Mouse (Mus musculus) stomach, postnatal 0 days (tissue): ENCODE measurements around the gene Agxt. TPM values are rescaled to one million over a fixed set of nuclear protein-coding genes. Genes with fewer than 3 reads are reported as not detected.

Source experiments
- ATAC-seq: fragments of 200-750 bp; cut with Nextera tagmentation; 2 replicates; pipeline ENCODE4 v1.8.0; 2017; ENCODE audit not compliant: low FRiP score, low TSS enrichment
- DNase-seq: peaks from one replicate; pipeline ENCODE4 v3.0.0-alpha.2; 2016; ENCODE audit warnings: low spot score
- H3K27ac ChIP-seq: fragments of 300-500 bp; sonication (generic); replicated peaks from 2 replicates; pipeline ENCODE4 v1.5.1; 2014; ENCODE audit warnings: mild to moderate bottlenecking, control low read depth
- H3K27me3 ChIP-seq: fragments of 300-500 bp; sonication (generic); 2 replicates; pipeline ENCODE4 v1.6.1; 2014; ENCODE audit warnings: low read length; ENCODE audit not compliant: control insufficient read depth, insufficient read depth
- H3K36me3 ChIP-seq: fragments of 300-500 bp; sonication (generic); 2 replicates; pipeline ENCODE4 v1.6.1; 2014; ENCODE audit warnings: low read length, mixed read lengths; ENCODE audit not compliant: control insufficient read depth, insufficient read depth
- H3K4me1 ChIP-seq: fragments of 300-500 bp; sonication (generic); replicated peaks from 2 replicates; pipeline ENCODE4 v1.6.1; 2014; ENCODE audit warnings: antibody characterized with exemption; ENCODE audit not compliant: control insufficient read depth, insufficient read depth
- H3K4me2 ChIP-seq: fragments of 300-500 bp; sonication (generic); replicated peaks from 2 replicates; pipeline ENCODE4 v1.6.1; 2014; ENCODE audit warnings: low read depth, mild to moderate bottlenecking, control low read depth, moderate library complexity
- H3K4me3 ChIP-seq: fragments of 300-500 bp; sonication (generic); 2 replicates; pipeline ENCODE4 v1.5.1; 2014; ENCODE audit warnings: low read depth, low read length, control low read depth
- H3K9ac ChIP-seq: fragments of 300-500 bp; sonication (generic); 2 replicates; pipeline ENCODE4 v1.6.1; 2014; ENCODE audit warnings: mild to moderate bottlenecking, low read length, control low read depth, mixed read lengths
- H3K9me3 ChIP-seq: fragments of 300-500 bp; sonication (generic); 2 replicates; pipeline ENCODE4 v1.6.1; 2016; ENCODE audit warnings: low read length; ENCODE audit not compliant: control insufficient read depth
- CTCF ChIP-seq: IDR thresholded peaks from 2 replicates; pipeline ENCODE4 v1.5.1; 2016; ENCODE audit warnings: antibody characterized with exemption, low read depth, mild to moderate bottlenecking, moderate library complexity
- EP300 ChIP-seq: optimal IDR thresholded peaks from 2 replicates; pipeline ENCODE3; 2016; ENCODE audit warnings: antibody characterized with exemption
- WGBS: fragments of 180-500 bp; shearing (Covaris S2); extraction: QIAGEN DNeasy Blood & Tissue Kit; methylation state at CpG from one replicate; pipeline ENCODE4 v1.1.7; 2014; 5-methylcytosine and 5-hydroxymethylcytosine counted together
- polyA plus RNA-seq: library from polyadenylated mRNA; unstranded; fragments of >200 nt; fragmentation: Nextera tagmentation; extraction: Ambion mirVana; gene quantifications from 2 replicates; pipeline ENCODE4 v1.2.1, GENCODE M21; 2015

The Agxt gene
- polyA plus RNA-seq, 1 experiment from 2014 or later: 0.55 TPM

DNA sequence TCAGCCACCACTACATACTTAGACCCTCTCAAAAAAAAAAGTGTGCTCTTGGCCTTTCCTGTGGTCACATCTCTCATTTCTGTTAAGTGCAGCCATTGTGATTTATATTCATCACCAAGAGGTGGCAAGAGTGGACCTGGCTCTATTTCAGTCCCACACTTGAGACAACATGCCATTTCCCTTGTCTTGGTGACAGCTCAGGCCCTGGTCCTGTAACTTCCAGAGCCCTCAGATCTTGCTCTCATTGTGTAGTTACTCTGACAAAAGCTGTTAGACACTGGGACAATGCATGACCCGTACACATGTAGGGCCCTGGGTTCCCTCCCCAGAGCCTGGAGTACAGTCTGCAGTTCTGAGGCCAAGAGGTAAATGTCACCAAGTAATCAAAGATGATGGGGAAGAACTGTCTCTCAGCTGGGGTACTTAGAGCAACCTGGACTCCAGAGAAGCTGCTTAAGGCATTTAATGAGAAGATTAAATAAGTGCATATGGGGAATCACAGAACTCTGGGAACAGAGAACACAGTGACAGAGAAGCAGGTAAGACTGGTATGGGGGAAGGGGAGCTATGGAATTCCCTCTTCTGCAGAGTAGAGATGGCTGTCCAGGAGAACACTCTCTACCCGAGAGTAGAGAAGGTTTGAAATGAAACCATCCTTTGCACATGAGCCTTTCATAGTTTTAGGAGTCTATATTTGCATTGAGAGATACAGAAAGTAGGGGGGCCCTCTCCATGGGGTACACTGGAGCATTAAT lies 16.0 kb downstream of the Agxt start:
- no peaks in the 10 kb centered on the region for H3K9me3 ChIP-seq
- H3K27me3 ChIP-seq: no peaks in the 10 kb centered on the region
- no peak overlapping the region for H3K27ac ChIP-seq
- H3K4me2 ChIP-seq: no peak overlapping the region
- no peak overlapping the region for H3K4me3 ChIP-seq
- ATAC-seq (no peak), DNase-seq (no peak)
- 57% methylated on average over 2 of the region's 2 CpGs for WGBS
- H3K9ac ChIP-seq: no peak overlapping the region
- no peaks in the 10 kb centered on the region for H3K4me1 ChIP-seq
- TF ChIP-seq CTCF (no peak), EP300 (no peak)
- H3K36me3 ChIP-seq: no peaks in the 10 kb centered on the region

- Histone ChIP-seq H3K27ac (peak overlapping the region; percentile 63), H3K9me3 (no peaks in the 10 kb centered on the region), H3K4me2 (0 out of 2 replicates have a peak overlapping the region, but pooled peaks have one; percentile 17), H3K4me1 (no peaks in the 10 kb centered on the region), H3K4me3 (no peak overlapping the region), H3K9ac (no peak overlapping the region), H3K36me3 (no peaks in the 10 kb centered on the region), H3K27me3 (no peaks in the 10 kb centered on the region)
- ATAC-seq (no peak), DNase-seq (peak; percentile 59)
- 54% methylated on average over 4 of the region's 4 CpGs for WGBS
- no peak for TF ChIP-seq EP300
- TF ChIP-seq CTCF: no peak
Observed at GRCm38 (mm10) chr1:93157566-93157965, 22.5 kb downstream of the Agxt start.

DNA sequence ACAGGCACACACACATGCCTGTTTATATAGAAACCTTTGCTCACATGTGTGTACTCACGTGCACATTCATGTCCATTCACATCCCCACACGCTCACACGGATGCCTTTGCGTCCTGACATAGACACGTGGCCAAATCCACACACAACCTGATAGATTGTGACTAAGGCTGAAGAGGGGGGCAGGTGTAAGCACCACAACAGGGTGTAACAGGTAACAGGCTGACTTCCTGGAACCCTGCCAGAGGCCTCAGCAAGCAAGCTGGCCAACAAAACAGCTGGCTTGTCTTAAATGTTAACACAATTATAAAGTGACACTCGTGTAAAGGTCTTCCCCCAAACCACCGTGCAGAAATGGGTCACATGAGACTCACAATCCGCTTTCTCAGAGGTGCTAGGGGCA lies 23.9 kb downstream of the Agxt start:
- TF ChIP-seq EP300 (no peak), CTCF (no peak)
- Histone ChIP-seq H3K9ac (no peak overlapping the region), H3K27ac (peak overlapping the region; percentile 63), H3K4me1 (no peaks in the 10 kb centered on the region), H3K36me3 (no peaks in the 10 kb centered on the region), H3K4me2 (0 out of 2 replicates have a peak overlapping the region, but pooled peaks have one; percentile 20), H3K4me3 (no peak overlapping the region), H3K27me3 (no peaks in the 10 kb centered on the region), H3K9me3 (no peaks in the 10 kb centered on the region)
- WGBS: 50% methylated on average over 8 of the region's 8 CpGs
- DNase-seq (peak; percentile 53), ATAC-seq (peak; percentile 19; the same call in 1 of the 2 replicates)

DNA sequence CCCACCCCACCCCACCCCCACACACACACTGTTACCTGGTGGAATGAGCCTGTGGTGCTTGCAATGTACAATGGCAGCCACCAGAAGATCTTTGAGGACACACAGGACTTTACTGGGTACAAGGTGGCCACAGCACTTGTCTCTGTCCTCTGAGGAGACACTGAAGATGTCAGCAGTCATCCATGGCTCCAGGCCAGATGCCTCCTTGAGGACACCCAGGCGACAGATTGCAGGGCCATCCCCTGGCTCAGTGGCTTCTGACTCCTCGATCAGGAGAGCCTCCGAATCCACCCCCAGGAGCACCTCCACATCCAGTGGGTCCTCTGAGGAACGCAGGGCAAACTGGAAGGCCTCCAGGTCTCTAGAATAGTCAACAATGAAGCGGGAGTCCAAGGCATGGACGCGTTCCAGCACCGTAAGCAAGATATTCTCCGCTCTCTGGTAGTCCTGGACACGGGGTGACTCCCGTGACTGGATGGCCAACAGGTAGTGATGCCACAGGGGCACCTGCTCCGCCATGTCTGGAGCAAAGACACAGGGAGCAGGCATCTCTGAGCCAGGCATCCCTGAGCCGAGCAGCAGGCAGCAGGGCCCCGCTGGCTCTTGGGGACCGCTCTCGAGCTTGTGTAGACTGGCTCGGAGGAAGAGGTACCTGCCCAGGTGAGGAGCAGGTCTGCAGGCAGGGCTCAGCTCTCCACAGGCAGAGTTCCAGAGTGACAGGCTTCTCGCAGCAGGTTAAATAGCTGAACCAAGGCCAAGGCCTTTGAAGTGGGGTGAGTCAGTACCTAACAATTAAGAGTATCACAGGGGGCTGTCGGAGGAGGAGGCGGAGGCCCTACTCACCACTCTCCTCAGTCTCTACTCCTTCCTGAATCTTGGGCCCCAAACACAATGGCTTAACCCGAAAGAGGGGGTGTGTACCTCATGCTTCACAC lies 24.8 kb downstream of the Agxt start:
- DNase-seq (peak; percentile 41), ATAC-seq (peak; percentile 36; the same call in 1 of the 2 replicates)
- WGBS: 58% methylated on average over 21 of the region's 21 CpGs
- H3K27me3 ChIP-seq: no peaks in the 10 kb centered on the region
- H3K9me3 ChIP-seq: no peaks in the 10 kb centered on the region
- H3K4me2 ChIP-seq: peak overlapping the region; percentile 37
- no peak for TF ChIP-seq EP300
- no peak for TF ChIP-seq CTCF
- no peaks in the 10 kb centered on the region for H3K36me3 ChIP-seq
- no peaks in the 10 kb centered on the region for H3K4me1 ChIP-seq
- H3K9ac ChIP-seq: peak overlapping the region; percentile 38
- H3K4me3 ChIP-seq: peak overlapping the region; percentile 23; the same call in 1 of the 2 replicates
- H3K27ac ChIP-seq: peak overlapping the region; percentile 87

DNA sequence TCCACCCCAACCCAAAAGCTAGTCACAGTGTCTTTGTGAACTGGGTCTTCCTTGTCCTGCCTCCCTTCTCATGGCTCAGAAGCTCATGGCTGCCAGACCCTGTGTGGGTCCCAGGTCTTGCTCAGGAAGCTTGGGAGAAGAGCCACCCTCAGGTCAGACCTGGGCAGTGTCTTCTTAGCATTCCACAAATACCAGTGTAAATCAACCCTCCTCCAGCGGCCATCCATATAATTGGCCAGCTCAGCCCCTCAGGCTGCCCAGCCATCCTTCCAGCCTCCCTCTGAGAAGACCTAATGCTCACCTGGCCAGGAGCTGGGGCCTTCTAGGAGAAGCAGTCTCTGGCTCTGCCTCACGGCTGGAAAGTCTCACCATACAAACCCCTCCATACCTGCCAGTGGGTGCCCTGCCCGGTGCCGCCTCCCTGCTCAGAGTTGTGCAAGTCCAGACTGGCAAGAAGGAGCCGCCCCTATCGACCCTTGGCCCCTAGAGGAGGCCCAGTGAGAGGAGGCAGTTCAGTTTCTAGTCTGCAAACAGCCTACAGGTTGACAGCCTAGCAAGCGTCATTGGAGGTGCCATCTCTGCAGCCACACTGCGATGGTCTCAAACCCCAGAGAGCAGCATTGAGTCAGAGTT lies 25.6 kb downstream of the Agxt start, which contains the start of gene 2310007B03Rik:
TSS of gene 2310007B03Rik (minus strand) at position 448 of the 633 bp plus-strand sequence.
- no peaks in the 10 kb centered on the region for H3K4me1 ChIP-seq
- 45% methylated on average over 8 of the region's 8 CpGs for WGBS
- peak within 1 kb of the TSS; percentile 87 for H3K27ac ChIP-seq
- no peaks in the 10 kb centered on the region for H3K9me3 ChIP-seq
- DNase-seq: peak; percentile 85
- no peaks in the 10 kb centered on the region for H3K27me3 ChIP-seq
- no peaks in the 10 kb centered on the region for H3K36me3 ChIP-seq
- H3K4me2 ChIP-seq: peak within 1 kb of the TSS; percentile 37
- TF ChIP-seq EP300 (no peak), CTCF (no peak)
- peak within 1 kb of the TSS; percentile 41 for H3K9ac ChIP-seq
- ATAC-seq: peak; percentile 82
- H3K4me3 ChIP-seq: peak within 1 kb of the TSS; percentile 23; the same call in 1 of the 2 replicates
